Mouse (Mus musculus) heart, postnatal 0 days (tissue): ENCODE measurements around the gene Bmp8a. TPM values are rescaled to one million over a fixed set of nuclear protein-coding genes. Genes with fewer than 3 reads are reported as not detected.

Experiments used
- ATAC-seq: fragments of 200-750 bp; cut with Nextera tagmentation; 2 replicates; pipeline ENCODE4 v1.8.0; 2017; ENCODE audit warnings: low read depth, moderate number of reproducible peaks, moderate library complexity; ENCODE audit not compliant: insufficient read depth
- DNase-seq: peaks from one replicate; pipeline ENCODE4 v3.0.0-alpha.2; 2016; ENCODE audit warnings: low spot score
- H3K27ac ChIP-seq: fragments of 300-500 bp; sonication (generic); 2 replicates; pipeline ENCODE4 v1.5.1; 2014; ENCODE audit warnings: low read depth, mild to moderate bottlenecking
- H3K27me3 ChIP-seq: fragments of 300-500 bp; sonication (generic); 2 replicates; pipeline ENCODE4 v1.6.1; 2014; ENCODE audit warnings: low read length, mixed read lengths; ENCODE audit not compliant: control insufficient read depth, insufficient read depth
- H3K36me3 ChIP-seq: fragments of 300-500 bp; sonication (generic); replicated peaks from 2 replicates; pipeline ENCODE4 v1.6.1; 2014; ENCODE audit warnings: low read length, mixed read lengths; ENCODE audit not compliant: control insufficient read depth, insufficient read depth
- H3K4me1 ChIP-seq: fragments of 300-500 bp; sonication (generic); 2 replicates; pipeline ENCODE4 v1.6.1; 2014; ENCODE audit warnings: antibody characterized with exemption; ENCODE audit not compliant: control insufficient read depth, insufficient read depth
- H3K4me2 ChIP-seq: fragments of 300-500 bp; sonication (generic); 2 replicates; pipeline ENCODE4 v1.6.1; 2014; ENCODE audit warnings: low read depth, mild to moderate bottlenecking, low read length, moderate library complexity
- H3K4me3 ChIP-seq: fragments of 300-500 bp; sonication (generic); 2 replicates; pipeline ENCODE4 v1.5.1; 2014; ENCODE audit warnings: low read depth, low read length
- H3K9ac ChIP-seq: fragments of 300-500 bp; sonication (generic); replicated peaks from 2 replicates; pipeline ENCODE4 v1.6.1; 2014; ENCODE audit warnings: low read depth, low read length, mixed read lengths
- H3K9me3 ChIP-seq: fragments of 300-500 bp; sonication (generic); replicated peaks from 2 replicates; pipeline ENCODE4 v1.6.1; 2016; ENCODE audit warnings: low read length; ENCODE audit not compliant: control insufficient read depth
- CTCF ChIP-seq: IDR thresholded peaks from 2 replicates; pipeline ENCODE4 v1.5.1; 2016; ENCODE audit warnings: antibody characterized with exemption, control low read depth, low read depth
- EP300 ChIP-seq: IDR thresholded peaks from 2 replicates; pipeline ENCODE4 v1.6.1; 2016; ENCODE audit warnings: antibody characterized with exemption, low read depth
- WGBS: fragments of 180-500 bp; shearing (Covaris S2); extraction: QIAGEN DNeasy Blood & Tissue Kit; methylation state at CpG from one replicate; pipeline ENCODE4 v1.1.7; 2014; 5-methylcytosine and 5-hydroxymethylcytosine counted together
- polyA plus RNA-seq: library from polyadenylated mRNA; unstranded; fragments of >200 nt; fragmentation: Nextera tagmentation; extraction: Ambion mirVana; gene quantifications from 2 replicates; pipeline ENCODE4 v1.2.1, GENCODE M21; 2015
- total RNA-seq: library from RNA; depleted of rRNA; stranded (reverse); fragments of >200 nt; gene quantifications from 2 replicates; pipeline ENCODE4 v1.2.3, GENCODE M21; 2014; ENCODE audit warnings: low replicate concordance

Bmp8a gene
- total and polyA plus RNA-seq, 2 experiments from 2014 or later, result not detected

DNA sequence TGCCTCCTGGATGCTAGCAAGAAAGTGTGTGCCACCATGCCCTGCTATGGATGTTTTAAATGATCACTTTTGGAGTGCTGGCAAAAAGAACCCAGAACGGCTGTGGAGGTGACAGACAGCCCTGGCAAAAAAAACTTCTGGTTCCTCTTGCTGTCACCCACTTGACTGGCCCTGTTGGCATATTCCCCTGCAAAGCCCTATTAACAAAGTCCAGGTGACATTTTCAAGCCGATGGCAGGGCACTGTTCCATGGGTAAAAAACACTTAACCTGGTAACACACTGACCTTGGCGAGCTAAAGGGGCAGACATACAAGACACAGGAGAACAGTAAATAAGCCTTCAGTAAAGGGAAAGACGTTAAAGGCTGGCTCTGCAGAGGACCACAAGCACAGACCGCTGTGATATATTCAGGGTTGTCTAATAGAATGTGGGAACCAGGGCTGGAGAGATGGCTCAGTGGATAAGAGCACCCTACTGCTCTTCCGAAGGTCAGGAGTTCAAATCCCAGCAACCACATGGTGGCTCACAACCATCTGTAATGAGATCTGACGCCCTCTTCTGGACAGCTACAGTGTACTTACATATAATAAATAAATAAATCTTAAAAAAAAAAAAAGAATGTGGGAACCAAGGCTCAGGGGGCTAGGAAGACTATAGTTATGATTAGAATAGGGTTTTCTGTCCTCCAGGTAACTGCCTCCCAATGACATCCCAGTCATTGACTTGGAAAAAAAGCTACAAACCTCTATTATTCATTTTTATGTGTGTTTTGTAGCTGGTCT is 49.2 kb downstream of the Bmp8a start:
- DNase-seq, result no peak
- TF ChIP-seq CTCF (no peak), EP300 (no peak)
- WGBS, result 57% methylated on average over 7 of the region's 7 CpGs

DNA sequence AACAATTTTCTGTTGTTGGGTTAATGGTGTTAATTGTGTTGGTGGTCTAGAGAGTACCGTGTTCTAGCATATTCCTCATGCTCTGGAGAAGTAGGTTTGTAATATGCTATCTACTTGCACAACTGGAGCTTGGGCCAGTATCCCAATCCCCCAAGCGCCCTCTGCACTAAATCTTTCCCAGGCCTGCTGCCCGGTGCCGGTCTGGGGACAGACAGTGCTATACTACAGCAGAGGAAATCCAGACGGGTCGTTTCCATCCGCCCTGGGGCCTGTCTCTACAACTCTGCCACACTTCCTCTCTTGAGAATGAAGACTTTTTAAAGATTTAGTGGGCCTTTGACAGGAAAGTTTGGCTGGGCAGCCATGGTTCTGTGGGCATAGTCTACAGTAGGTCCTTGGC is 50.1 kb downstream of the Bmp8a start:
- Histone ChIP-seq H3K4me3 (no peak overlapping the region), H3K4me1 (no peaks in the 10 kb centered on the region), H3K9me3 (no peaks in the 10 kb centered on the region), H3K9ac (no peak overlapping the region), H3K27ac (no peak overlapping the region), H3K36me3 (peaks cover 95% of the 10 kb centered on the region), H3K4me2 (no peak overlapping the region), H3K27me3 (no peaks in the 10 kb centered on the region)
- 69% methylated on average over 7 of the region's 7 CpGs for WGBS
- DNase-seq (no peak), ATAC-seq (no peak)
- TF ChIP-seq CTCF (no peak), EP300 (no peak)

More for the DNA sequence above, 49.2 kb downstream of the Bmp8a start:
- ATAC-seq, result no peak
- Histone ChIP-seq H3K4me2 (no peak overlapping the region), H3K4me1 (no peaks in the 10 kb centered on the region), H3K4me3 (no peak overlapping the region), H3K9ac (no peak overlapping the region), H3K27ac (no peak overlapping the region), H3K9me3 (no peaks in the 10 kb centered on the region), H3K27me3 (no peaks in the 10 kb centered on the region), H3K36me3 (peaks cover 92% of the 10 kb centered on the region)

DNA sequence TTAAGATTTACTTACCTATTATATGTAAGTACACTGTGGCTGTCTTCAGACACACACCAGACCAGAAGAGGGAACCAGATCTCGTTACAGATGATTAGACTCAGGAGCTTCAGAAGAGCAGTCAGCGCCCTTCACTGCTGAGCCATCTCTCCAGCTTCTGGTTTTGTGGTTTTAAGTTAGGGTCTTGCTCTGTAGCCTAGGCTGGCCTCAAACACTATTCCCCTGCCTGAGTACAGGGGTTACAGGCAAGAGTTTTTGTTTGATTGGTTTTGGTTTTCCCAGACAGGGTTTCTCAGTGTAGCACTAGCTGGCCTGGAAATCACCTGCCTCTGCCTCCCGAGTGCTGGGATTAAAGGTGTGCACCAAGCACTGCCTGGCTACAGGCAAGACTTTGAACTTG is 50.7 kb downstream of the Bmp8a start:
- H3K27ac ChIP-seq, result no peak overlapping the region
- H3K9me3 ChIP-seq, result no peaks in the 10 kb centered on the region
- 69% methylated on average over 3 of the region's 3 CpGs for WGBS
- no peaks in the 10 kb centered on the region for H3K4me1 ChIP-seq
- no peak overlapping the region for H3K4me2 ChIP-seq
- no peak for ATAC-seq
- H3K27me3 ChIP-seq, result no peaks in the 10 kb centered on the region
- peaks cover 95% of the 10 kb centered on the region for H3K36me3 ChIP-seq
- H3K9ac ChIP-seq, result no peak overlapping the region
- TF ChIP-seq CTCF, result no peak
- no peak for TF ChIP-seq EP300
- H3K4me3 ChIP-seq, result no peak overlapping the region
- no peak for DNase-seq

DNA sequence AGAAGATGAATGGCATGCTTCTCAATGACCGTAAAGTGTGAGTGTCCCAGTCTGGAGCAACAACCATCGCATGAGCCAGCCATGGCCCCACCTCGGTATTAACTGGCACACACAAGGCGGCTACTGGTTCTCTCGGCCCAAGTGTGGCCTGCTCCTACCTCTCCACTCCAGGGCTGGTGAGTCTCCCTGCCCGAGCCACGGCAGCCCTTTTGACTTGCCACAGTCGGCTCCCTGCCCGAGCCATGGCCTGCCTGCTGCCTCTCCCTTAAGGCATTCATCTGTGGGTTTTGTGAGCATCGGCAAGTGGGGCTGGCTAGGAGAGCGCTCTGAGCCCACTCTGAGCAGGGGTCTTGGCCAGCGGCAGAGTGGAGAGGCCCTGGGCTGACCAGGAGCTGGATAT is 54.0 kb downstream of the Bmp8a start:
- Histone ChIP-seq H3K27me3 (no peaks in the 10 kb centered on the region), H3K36me3 (peaks cover 73% of the 10 kb centered on the region), H3K9ac (no peak overlapping the region), H3K4me2 (no peak overlapping the region), H3K4me3 (no peak overlapping the region), H3K27ac (no peak overlapping the region), H3K4me1 (peaks cover 25% of the 10 kb centered on the region), H3K9me3 (no peaks in the 10 kb centered on the region)
- 83% methylated on average over 12 of the region's 12 CpGs for WGBS
- DNase-seq, result no peak
- TF ChIP-seq EP300 (no peak), CTCF (no peak)
- no peak for ATAC-seq

DNA sequence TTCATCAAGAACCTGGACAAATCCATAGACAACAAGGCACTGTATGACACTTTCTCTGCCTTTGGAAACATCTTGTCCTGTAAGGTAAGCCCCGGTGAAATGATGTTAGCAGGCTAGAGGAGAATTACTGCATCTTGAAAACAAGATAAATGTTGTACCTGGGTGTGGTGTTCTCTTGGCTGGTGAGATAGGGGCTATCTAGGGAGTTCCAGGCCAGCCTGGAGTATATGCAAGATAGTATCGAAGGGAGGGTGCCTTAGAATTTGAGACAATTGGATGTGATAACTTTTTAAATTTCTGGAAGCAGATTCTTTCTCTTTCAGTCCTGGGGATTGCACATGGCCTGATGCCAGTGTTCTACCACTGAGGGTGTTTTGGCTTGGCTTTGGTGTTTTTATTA is 56.3 kb downstream of the Bmp8a start:
- H3K36me3 ChIP-seq, result peaks cover 51% of the 10 kb centered on the region
- H3K27me3 ChIP-seq, result no peaks in the 10 kb centered on the region
- H3K4me3 ChIP-seq, result no peak overlapping the region
- H3K4me2 ChIP-seq, result no peak overlapping the region
- peaks cover 29% of the 10 kb centered on the region for H3K4me1 ChIP-seq
- WGBS, result 55% methylated on average over 2 of the region's 2 CpGs
- DNase-seq (no peak), ATAC-seq (no peak)
- no peak overlapping the region for H3K27ac ChIP-seq
- H3K9ac ChIP-seq, result no peak overlapping the region
- TF ChIP-seq EP300 (no peak), CTCF (no peak)
- no peaks in the 10 kb centered on the region for H3K9me3 ChIP-seq
